ENCODE assay signal across 10 mouse cellular contexts in the genomic region with DNA sequence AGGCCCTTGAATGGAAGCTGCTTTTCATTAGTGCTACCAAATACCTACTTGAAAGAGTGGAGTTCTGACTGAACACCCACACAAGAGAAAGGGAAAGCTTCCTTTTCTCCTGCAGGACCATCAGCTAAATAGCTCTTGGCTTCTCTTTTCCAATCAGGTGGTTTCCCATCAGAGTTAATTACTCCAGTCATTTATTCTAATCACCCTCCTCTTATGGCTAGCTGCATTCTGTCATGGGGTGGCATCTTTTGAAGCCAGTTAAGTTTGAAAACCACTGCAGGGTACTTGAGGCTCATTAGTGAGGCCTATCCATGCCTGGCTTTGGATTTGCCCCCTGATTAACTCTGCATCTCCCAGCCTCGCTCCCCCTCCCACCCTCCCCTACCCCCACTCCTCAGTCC.
DNase-seq lines count a peak whose midpoint lies in the region; ATAC-seq lines count a peak whose summit lies in the region.
"Had no signal": no experiment of that assay in that cellular context is flagged by ENCODE, and none has a peak within 500 bp of the region (broad histone marks: within the 10 kb centered on the region; RNA-seq: fewer than 3 reads in every experiment).

No protein-coding gene starts in this region.

- no peak overlapping the region for H3K4me3 ChIP-seq in embryonic facial prominence, embryonic 11.5 days (ENCODE audit: low read depth, low read length)
- H3K4me3 ChIP-seq in hindbrain, embryonic 12.5 days, result no peak overlapping the region
- H3K4me3 ChIP-seq in midbrain, embryonic 14.5 days (replicated peaks; ENCODE audit: low read depth, low read length), result no peak overlapping the region
- H3K4me3 ChIP-seq: liver, embryonic 12.5 days had no signal

- H3K4me2 ChIP-seq in embryonic facial prominence, embryonic 11.5 days (ENCODE audit: low read depth, low read length), result no peak overlapping the region
- H3K4me2 ChIP-seq in hindbrain, embryonic 12.5 days (replicated peaks), result no peak overlapping the region
- no peak overlapping the region; the same call in 1 of the 2 replicates for H3K4me2 ChIP-seq in midbrain, embryonic 14.5 days (ENCODE audit: low read length)
- H3K4me2 ChIP-seq: liver, embryonic 12.5 days had no signal

- ATAC-seq in embryonic facial prominence, embryonic 11.5 days (replicated peaks; ENCODE audit: insufficient number of reproducible peaks, low FRiP score, low TSS enrichment, low read depth), result peak; percentile 96
- peak; percentile 93 for ATAC-seq in hindbrain, embryonic 12.5 days (ENCODE audit: low FRiP score)
- ATAC-seq in midbrain, embryonic 14.5 days (ENCODE audit: low FRiP score, low TSS enrichment), result peak; percentile 91; the same call in 1 of the 2 replicates
- ATAC-seq: liver, embryonic 12.5 days had no signal

- peak overlapping the region; percentile 41; the same call in 1 of the 2 replicates for H3K27ac ChIP-seq in embryonic facial prominence, embryonic 11.5 days (replicated peaks; ENCODE audit: low read depth, low read length)
- H3K27ac ChIP-seq in hindbrain, embryonic 12.5 days, result peak overlapping the region; percentile 40; the same call in 1 of the 2 replicates
- H3K27ac ChIP-seq in midbrain, embryonic 14.5 days (replicated peaks; ENCODE audit: low read depth, low read length), result 0 out of 2 replicates have a peak overlapping the region, but pooled peaks have one; percentile 43
- H3K27ac ChIP-seq: liver, embryonic 12.5 days had no signal

- no peaks in the 10 kb centered on the region for H3K36me3 ChIP-seq in embryonic facial prominence, embryonic 11.5 days (replicated peaks; ENCODE audit: control insufficient read depth, insufficient read depth, low read depth, low read length)
- no peaks in the 10 kb centered on the region for H3K36me3 ChIP-seq in hindbrain, embryonic 12.5 days
- H3K36me3 ChIP-seq in midbrain, embryonic 14.5 days (ENCODE audit: control insufficient read depth, insufficient read depth, low read length), result no peaks in the 10 kb centered on the region
- H3K36me3 ChIP-seq: liver, embryonic 12.5 days had no signal

- H3K9ac ChIP-seq in embryonic facial prominence, embryonic 11.5 days (replicated peaks; ENCODE audit: low read length), result no peak overlapping the region
- H3K9ac ChIP-seq in hindbrain, embryonic 12.5 days, result no peak overlapping the region
- H3K9ac ChIP-seq in midbrain, embryonic 14.5 days (replicated peaks; ENCODE audit: low read length), result no peak overlapping the region
- H3K9ac ChIP-seq: liver, embryonic 12.5 days had no signal

- H3K4me1 ChIP-seq in embryonic facial prominence, embryonic 11.5 days (ENCODE audit: control insufficient read depth, insufficient read depth, low read length), result no peaks in the 10 kb centered on the region; the same call in 1 of the 2 replicates
- peaks cover 11% of the 10 kb centered on the region for H3K4me1 ChIP-seq in hindbrain, embryonic 12.5 days
- peaks cover 21% of the 10 kb centered on the region for H3K4me1 ChIP-seq in midbrain, embryonic 14.5 days (ENCODE audit: control insufficient read depth, insufficient read depth, low read length)
- H3K4me1 ChIP-seq: liver, embryonic 12.5 days had no signal

- peak; percentile 86 for DNase-seq in Muller cell, postnatal 12 days (ENCODE audit: inconsistent ontology term)
- peak; percentile 80 for DNase-seq in embryonic facial prominence, embryonic 11.5 days (ENCODE audit: low spot score)
- DNase-seq in midbrain, embryonic 14.5 days, result peak; percentile 74
- no peak for DNase-seq in thymus, postnatal 4 days
- no peak for DNase-seq in heart, adult 8-10 months (ENCODE audit: low spot score)
- no peak for DNase-seq in thymus, postnatal 0 days (ENCODE audit: low spot score)
- DNase-seq in right cerebral cortex, postnatal 4 days, result no peak
- DNase-seq: kidney, postnatal 36 days had no signal

- WGBS in embryonic facial prominence, embryonic 11.5 days, result 0% methylated on average over 1 of the region's 1 CpGs
- 6% methylated on average over 1 of the region's 1 CpGs for WGBS in hindbrain, embryonic 12.5 days
- 4% methylated on average over 1 of the region's 1 CpGs for WGBS in midbrain, embryonic 14.5 days

- no peaks in the 10 kb centered on the region for H3K9me3 ChIP-seq in embryonic facial prominence, embryonic 11.5 days (replicated peaks; ENCODE audit: control insufficient read depth, low read length)
- H3K9me3 ChIP-seq in hindbrain, embryonic 12.5 days (replicated peaks), result no peaks in the 10 kb centered on the region
- no peaks in the 10 kb centered on the region for H3K9me3 ChIP-seq in midbrain, embryonic 14.5 days (ENCODE audit: control insufficient read depth, low read length)
- H3K9me3 ChIP-seq: liver, embryonic 12.5 days had no signal

- no peaks in the 10 kb centered on the region for H3K27me3 ChIP-seq in embryonic facial prominence, embryonic 11.5 days (ENCODE audit: control insufficient read depth, insufficient read depth, low read length)
- H3K27me3 ChIP-seq in hindbrain, embryonic 12.5 days, result no peaks in the 10 kb centered on the region
- H3K27me3 ChIP-seq in midbrain, embryonic 14.5 days (ENCODE audit: control insufficient read depth, insufficient read depth, low read length), result no peaks in the 10 kb centered on the region
- H3K27me3 ChIP-seq: liver, embryonic 12.5 days had no signal

Comparison
In these comparisons a context has a peak if more than half of its experiments do, and no peak if none do; other contexts are left out.
1. DNase-seq: peak in Muller cell, postnatal 12 days (single experiment), embryonic facial prominence, embryonic 11.5 days (single experiment) and midbrain, embryonic 14.5 days (single experiment); none in thymus, postnatal 4 days (single experiment), heart, adult 8-10 months (single experiment), thymus, postnatal 0 days (single experiment) and right cerebral cortex, postnatal 4 days (single experiment).
2. Peak in every context shown above with its lines, with median percentiles within 50 percentile points of each other: ATAC-seq and H3K27ac ChIP-seq.